ENCODE assay signal across 21 mouse cellular contexts in genomic region chr17:29719628-29720575, GRCm38 (mm10). TPM values are rescaled to one million over a fixed set of nuclear protein-coding genes. Genes with fewer than 3 reads are reported as not detected.
DNase-seq lines count a peak whose midpoint lies in the region; ATAC-seq and TF ChIP-seq lines count a peak whose summit lies in the region.
"Had no signal": no experiment of that assay in that cellular context is flagged by ENCODE, and none has a peak within 500 bp of the region (broad histone marks: within the 10 kb centered on the region; RNA-seq: fewer than 3 reads in every experiment).

No protein-coding gene starts in this region.

- no peak for DNase-seq in hindbrain, postnatal 0 days (ENCODE audit: low spot score)
- DNase-seq in hindbrain, embryonic 11.5 days (ENCODE audit: low spot score), result no peak
- peak; percentile 47 for DNase-seq in R1 (ENCODE audit: low read depth, low spot score)
- peak; percentile 87 for DNase-seq in cerebellum, adult 18-20 months
- DNase-seq in cerebellum, postnatal 25 days, result peak; percentile 88 to 89
- DNase-seq in left cerebral cortex, adult 18-20 months (ENCODE audit: low spot score in 2 of 2), result no peak
- DNase-seq in midbrain, embryonic 11.5 days (ENCODE audit: low spot score, missing footprints), result no peak
- DNase-seq in gastrocnemius, postnatal 25 days, result no peak
- DNase-seq: adrenal gland, adult 8-10 months; heart, adult 2 months; kidney, adult 11 months; kidney, postnatal 10 days; liver, postnatal 0 days; lung, postnatal 10 days; right cerebral cortex, adult 18-20 months; thymus, postnatal 14 days had no signal

- H3K27me3 ChIP-seq in hindbrain, postnatal 0 days (ENCODE audit: insufficient read depth, low read length), result no peaks in the 10 kb centered on the region
- no peaks in the 10 kb centered on the region for H3K27me3 ChIP-seq in hindbrain, embryonic 11.5 days (ENCODE audit: control insufficient read depth, insufficient read depth, low read length)
- no peaks in the 10 kb centered on the region for H3K27me3 ChIP-seq in midbrain, embryonic 11.5 days (ENCODE audit: control insufficient read depth, insufficient read depth, low read length)
- H3K27me3 ChIP-seq: heart, embryonic 15.5 days; midbrain, embryonic 13.5 days; neural tube, embryonic 13.5 days had no signal

- H3K27ac ChIP-seq in hindbrain, postnatal 0 days, result peak overlapping the region; percentile 60; the same call in 1 of the 2 replicates
- H3K27ac ChIP-seq in hindbrain, embryonic 11.5 days (ENCODE audit: low read depth, low read length), result no peak overlapping the region
- H3K27ac ChIP-seq in midbrain, embryonic 11.5 days (ENCODE audit: low read depth, low read length), result no peak overlapping the region
- H3K27ac ChIP-seq: embryonic facial prominence, embryonic 10.5 days; heart, adult 2 months; heart, embryonic 15.5 days; limb, embryonic 10.5 days; midbrain, embryonic 13.5 days; neural tube, embryonic 13.5 days had no signal

- no peak for TF ChIP-seq CTCF in hindbrain, postnatal 0 days (IDR thresholded peaks at IDR 0.05; ENCODE audit: low read depth)

- no peak overlapping the region for H3K4me2 ChIP-seq in hindbrain, postnatal 0 days (ENCODE audit: low read depth, low read length)
- no peak overlapping the region for H3K4me2 ChIP-seq in hindbrain, embryonic 11.5 days (replicated peaks; ENCODE audit: low read depth, low read length)
- H3K4me2 ChIP-seq in midbrain, embryonic 11.5 days, result no peak overlapping the region
- H3K4me2 ChIP-seq: heart, embryonic 15.5 days; midbrain, embryonic 13.5 days; neural tube, embryonic 13.5 days had no signal

- no peak for ATAC-seq in hindbrain, postnatal 0 days
- ATAC-seq in hindbrain, embryonic 11.5 days (ENCODE audit: low FRiP score), result no peak
- ATAC-seq in midbrain, embryonic 11.5 days (ENCODE audit: low FRiP score), result no peak
- ATAC-seq: liver, postnatal 0 days; midbrain, embryonic 13.5 days had no signal

- WGBS in hindbrain, postnatal 0 days, result 65% methylated on average over 13 of the region's 13 CpGs
- WGBS in hindbrain, embryonic 11.5 days, result 76% methylated on average over 13 of the region's 13 CpGs
- 79% methylated on average over 13 of the region's 13 CpGs for WGBS in midbrain, embryonic 11.5 days

- no peak overlapping the region for H3K9ac ChIP-seq in hindbrain, postnatal 0 days (replicated peaks; ENCODE audit: low read length)
- no peak overlapping the region for H3K9ac ChIP-seq in hindbrain, embryonic 11.5 days (ENCODE audit: low read depth, low read length)
- no peak overlapping the region for H3K9ac ChIP-seq in midbrain, embryonic 11.5 days (ENCODE audit: low read length)
- H3K9ac ChIP-seq: heart, embryonic 15.5 days; liver, postnatal 0 days; midbrain, embryonic 13.5 days; neural tube, embryonic 13.5 days had no signal

- H3K4me3 ChIP-seq in hindbrain, postnatal 0 days (ENCODE audit: low read length), result no peak overlapping the region
- no peak overlapping the region for H3K4me3 ChIP-seq in hindbrain, embryonic 11.5 days (ENCODE audit: low read depth, low read length)
- H3K4me3 ChIP-seq in midbrain, embryonic 11.5 days (ENCODE audit: low read depth, low read length), result no peak overlapping the region
- H3K4me3 ChIP-seq: embryonic facial prominence, embryonic 10.5 days; heart, adult 2 months; heart, embryonic 15.5 days; limb, embryonic 10.5 days; midbrain, embryonic 13.5 days; neural tube, embryonic 13.5 days had no signal

- H3K4me1 ChIP-seq in hindbrain, postnatal 0 days (ENCODE audit: insufficient read depth, low read length), result peaks cover 7% of the 10 kb centered on the region
- peaks cover 4% of the 10 kb centered on the region for H3K4me1 ChIP-seq in hindbrain, embryonic 11.5 days (replicated peaks; ENCODE audit: control insufficient read depth, insufficient read depth, low read length)
- H3K4me1 ChIP-seq in midbrain, embryonic 11.5 days (ENCODE audit: control insufficient read depth, insufficient read depth, low read length), result peaks cover 4% of the 10 kb centered on the region; the same call in 1 of the 2 replicates

- H3K36me3 ChIP-seq in hindbrain, postnatal 0 days (ENCODE audit: insufficient read depth, low read length), result no peaks in the 10 kb centered on the region
- no peaks in the 10 kb centered on the region for H3K36me3 ChIP-seq in hindbrain, embryonic 11.5 days (ENCODE audit: control insufficient read depth, insufficient read depth, low read length)
- H3K36me3 ChIP-seq in midbrain, embryonic 11.5 days (ENCODE audit: control insufficient read depth, insufficient read depth, low read length), result no peaks in the 10 kb centered on the region
- H3K36me3 ChIP-seq: heart, embryonic 15.5 days; midbrain, embryonic 13.5 days; neural tube, embryonic 13.5 days had no signal

- H3K9me3 ChIP-seq in hindbrain, postnatal 0 days (ENCODE audit: low read length), result no peaks in the 10 kb centered on the region
- no peaks in the 10 kb centered on the region for H3K9me3 ChIP-seq in hindbrain, embryonic 11.5 days (ENCODE audit: control insufficient read depth, low read length)
- no peaks in the 10 kb centered on the region for H3K9me3 ChIP-seq in midbrain, embryonic 11.5 days (ENCODE audit: control insufficient read depth, low read length)
- H3K9me3 ChIP-seq: heart, embryonic 15.5 days; limb, embryonic 10.5 days; midbrain, embryonic 13.5 days; neural tube, embryonic 13.5 days had no signal

RNA-seq across cellular contexts. Expression of gene Ccdc167, which starts 3.1 kb away (rescaled TPM):
- 9.7 and 14.4 TPM in 2 replicates for total RNA-seq in hindbrain, postnatal 0 days (2014; rRNA removed)
- polyA plus RNA-seq in hindbrain, postnatal 0 days (2015; fragmentation: Nextera tagmentation; extraction: Ambion mirVana), result 9.8 and 11.3 TPM in 2 replicates
- polyA plus RNA-seq in hindbrain, embryonic 11.5 days (2014; fragmentation: Nextera tagmentation; extraction: Ambion mirVana), result 14.8 and 15.2 TPM in 2 replicates
- 10 to 100 TPM; 16.7 to 18.7 TPM for total RNA-seq in left cerebral cortex, adult 18-20 months (2021)
- polyA plus RNA-seq in midbrain, embryonic 11.5 days (2014; fragmentation: Nextera tagmentation; extraction: Ambion mirVana), result 13.5 and 17.0 TPM in 2 replicates
- total RNA-seq in gastrocnemius, postnatal 25 days (2021), result 1 to 10 TPM; 5.0 to 6.6 TPM

RNA-seq across cellular contexts. Expression of gene Cmtr1, which starts 59.5 kb away (rescaled TPM):
- total RNA-seq in hindbrain, postnatal 0 days (2014; rRNA removed), result 69.1 and 71.5 TPM in 2 replicates
- polyA plus RNA-seq in hindbrain, postnatal 0 days (2015; fragmentation: Nextera tagmentation; extraction: Ambion mirVana), result 106 and 116 TPM in 2 replicates
- polyA plus RNA-seq in hindbrain, embryonic 11.5 days (2014; fragmentation: Nextera tagmentation; extraction: Ambion mirVana), result 107 and 141 TPM in 2 replicates
- 100 to 1,000 TPM; 139 to 142 TPM for total RNA-seq in left cerebral cortex, adult 18-20 months (2021)
- 144 and 150 TPM in 2 replicates for polyA plus RNA-seq in midbrain, embryonic 11.5 days (2014; fragmentation: Nextera tagmentation; extraction: Ambion mirVana)
- 10 to 100 TPM; 31.1 to 34.2 TPM for total RNA-seq in gastrocnemius, postnatal 25 days (2021)

Comparison
In these comparisons a context has a peak if more than half of its experiments do, and no peak if none do; other contexts are left out.
1. DNase-seq: peak in R1 (single experiment), cerebellum, adult 18-20 months (2 of 2) and cerebellum, postnatal 25 days (2 of 2); none in hindbrain, postnatal 0 days (single experiment), hindbrain, embryonic 11.5 days (single experiment), left cerebral cortex, adult 18-20 months (0 of 2), midbrain, embryonic 11.5 days (single experiment) and gastrocnemius, postnatal 25 days (single experiment).